Mouse (Mus musculus) megakaryocyte, embryonic 14.5 days (primary cell): ENCODE measurements around the gene Hoxb6.

Source experiments
- FLI1 ChIP-seq: IDR thresholded peaks from 2 replicates; pipeline ENCODE4 v1.6.1; 2012; ENCODE audit warnings: low read length, inconsistent platforms, mixed read lengths
- GATA1 ChIP-seq: IDR thresholded peaks from 3 replicates; pipeline ENCODE4 v1.6.1; 2012; ENCODE audit warnings: mixed read lengths, low read length, inconsistent platforms, borderline replicate concordance

GRCm38 (mm10) chr11:96281855-96282570 lies 10.3 kb upstream of the Hoxb6 start, which contains the start of gene Hoxb8:
- TF ChIP-seq GATA1 (no peak), FLI1 (no peak)
